ENCODE assay signal across 9 mouse cellular contexts in genomic region chr16:34004128-34004578, GRCm38 (mm10). TPM values are rescaled to one million over a fixed set of nuclear protein-coding genes. Genes with fewer than 3 reads are reported as not detected.
DNase-seq lines count a peak whose midpoint lies in the region; ATAC-seq lines count a peak whose summit lies in the region.
"Had no signal": no experiment of that assay in that cellular context is flagged by ENCODE, and none has a peak within 500 bp of the region (broad histone marks: within the 10 kb centered on the region; RNA-seq: fewer than 3 reads in every experiment).

No protein-coding gene starts in this region.

- H3K27ac ChIP-seq in forebrain, embryonic 15.5 days (replicated peaks), result peak overlapping the region; percentile 88
- H3K27ac ChIP-seq in heart, embryonic 16.5 days (ENCODE audit: low read length), result peak overlapping the region; percentile 77
- H3K27ac ChIP-seq in limb, embryonic 15.5 days, result peak overlapping the region; percentile 28

- H3K36me3 ChIP-seq in forebrain, embryonic 15.5 days, result peaks cover 10% of the 10 kb centered on the region
- H3K36me3 ChIP-seq in heart, embryonic 16.5 days (ENCODE audit: control insufficient read depth, insufficient read depth), result no peaks in the 10 kb centered on the region
- H3K36me3 ChIP-seq in limb, embryonic 15.5 days, result no peaks in the 10 kb centered on the region

- ATAC-seq in forebrain, embryonic 15.5 days (replicated peaks), result peak; percentile 95
- peak; percentile 91 for ATAC-seq in heart, embryonic 16.5 days (replicated peaks; ENCODE audit: extremely low read depth, insufficient read depth, low FRiP score)
- ATAC-seq in limb, embryonic 15.5 days (ENCODE audit: insufficient number of reproducible peaks, low FRiP score, low TSS enrichment, low read depth), result peak; percentile 60

- no peak overlapping the region for H3K4me2 ChIP-seq in forebrain, embryonic 15.5 days (replicated peaks)
- peak overlapping the region; percentile 40 for H3K4me2 ChIP-seq in heart, embryonic 16.5 days (ENCODE audit: low read depth, low read length)
- H3K4me2 ChIP-seq in limb, embryonic 15.5 days, result no peak overlapping the region

- DNase-seq in left cerebral cortex, postnatal 14 days (ENCODE audit: low spot score in 2 of 2), result peak; percentile 81 to 88
- no peak for DNase-seq in left cerebral cortex, postnatal 36 days (ENCODE audit: low spot score in 2 of 2)
- peak; percentile 87 for DNase-seq in right cerebral cortex, postnatal 14 days
- no peak for DNase-seq in ovary, postnatal 14 days (ENCODE audit: low spot score)
- DNase-seq in urinary bladder, adult 18-20 months (ENCODE audit: low spot score in 2 of 2), result no peak

- no peaks in the 10 kb centered on the region for H3K27me3 ChIP-seq in forebrain, embryonic 15.5 days
- no peaks in the 10 kb centered on the region for H3K27me3 ChIP-seq in heart, embryonic 16.5 days (ENCODE audit: control insufficient read depth, insufficient read depth, low read length)
- H3K27me3 ChIP-seq in limb, embryonic 15.5 days, result no peaks in the 10 kb centered on the region
- H3K27me3 ChIP-seq: megakaryocyte, embryonic 14.5 days had no signal

- WGBS in forebrain, embryonic 15.5 days, result 3% methylated on average over 4 of the region's 4 CpGs
- WGBS in heart, embryonic 16.5 days, result 8% methylated on average over 4 of the region's 4 CpGs
- 13% methylated on average over 4 of the region's 4 CpGs for WGBS in limb, embryonic 15.5 days

- peaks cover 31% of the 10 kb centered on the region for H3K4me1 ChIP-seq in forebrain, embryonic 15.5 days
- H3K4me1 ChIP-seq in heart, embryonic 16.5 days (ENCODE audit: control insufficient read depth, insufficient read depth, low read length), result peaks cover 24% of the 10 kb centered on the region
- H3K4me1 ChIP-seq in limb, embryonic 15.5 days, result peaks cover 22% of the 10 kb centered on the region

- no peaks in the 10 kb centered on the region for H3K9me3 ChIP-seq in forebrain, embryonic 15.5 days
- H3K9me3 ChIP-seq in heart, embryonic 16.5 days (replicated peaks; ENCODE audit: control insufficient read depth, low read length), result no peaks in the 10 kb centered on the region
- no peaks in the 10 kb centered on the region for H3K9me3 ChIP-seq in limb, embryonic 15.5 days

- H3K4me3 ChIP-seq in forebrain, embryonic 15.5 days, result no peak overlapping the region
- no peak overlapping the region for H3K4me3 ChIP-seq in heart, embryonic 16.5 days (ENCODE audit: low read length)
- no peak overlapping the region for H3K4me3 ChIP-seq in limb, embryonic 15.5 days

- H3K9ac ChIP-seq in forebrain, embryonic 15.5 days (replicated peaks), result no peak overlapping the region
- 0 out of 2 replicates have a peak overlapping the region, but pooled peaks have one; percentile 49 for H3K9ac ChIP-seq in heart, embryonic 16.5 days (ENCODE audit: low read length)
- no peak overlapping the region for H3K9ac ChIP-seq in limb, embryonic 15.5 days

- intact Hi-C loops in left cerebral cortex, postnatal 14 days (cut with DNase I), result loop anchor here (5.0 kb wide), 1 partner anchor 88 kb away; no protein-coding TSS in a partner anchor
- intact Hi-C loops in left cerebral cortex, postnatal 36 days (cut with DNase I), result no loop called here

RNA-seq across cellular contexts. Expression of gene Umps, which starts 37.3 kb away (rescaled TPM):
- total RNA-seq in left cerebral cortex, postnatal 14 days (2021), result 10 to 100 TPM; 14.6 to 15.3 TPM
- total RNA-seq in left cerebral cortex, postnatal 36 days (2021), result 10 to 100 TPM; 12.2 to 15.1 TPM
- polyA plus RNA-seq in forebrain, embryonic 15.5 days (2015; fragmentation: Nextera tagmentation; extraction: Ambion mirVana), result 32.9 and 34.5 TPM in 2 replicates
- polyA plus RNA-seq in heart, embryonic 16.5 days (2015; fragmentation: Nextera tagmentation; extraction: Ambion mirVana), result 29.4 and 30.7 TPM in 2 replicates
- 43.7 and 43.9 TPM in 2 replicates for polyA plus RNA-seq in limb, embryonic 15.5 days (2015; fragmentation: Nextera tagmentation; extraction: Ambion mirVana)

Comparison
In these comparisons a context has a peak if more than half of its experiments do, and no peak if none do; other contexts are left out.
1. DNase-seq: peak in left cerebral cortex, postnatal 14 days (2 of 2) and right cerebral cortex, postnatal 14 days (single experiment); none in left cerebral cortex, postnatal 36 days (0 of 2), ovary, postnatal 14 days (single experiment) and urinary bladder, adult 18-20 months (0 of 2).
2. H3K27ac ChIP-seq: peak in every context shown above with its lines; median percentile 88 in forebrain, embryonic 15.5 days; 77 in heart, embryonic 16.5 days; 28 in limb, embryonic 15.5 days.
3. Peak in every context shown above with its lines, with median percentiles within 50 percentile points of each other: ATAC-seq.